Mouse (Mus musculus) megakaryocyte, embryonic 14.5 days (primary cell): ENCODE measurements at regions not wholly inside any gene's neighbourhood (a gene's known extent, or its start where the extent isn't known, plus 50 kb on each side); places are given as distances from the start of the nearest gene placed in this dataset.

Experiments
- FLI1 ChIP-seq: IDR thresholded peaks from 2 replicates; pipeline ENCODE4 v1.6.1; 2012; ENCODE audit warnings: low read length, inconsistent platforms, mixed read lengths
- GATA1 ChIP-seq: IDR thresholded peaks from 3 replicates; pipeline ENCODE4 v1.6.1; 2012; ENCODE audit warnings: mixed read lengths, low read length, inconsistent platforms, borderline replicate concordance

GRCm38 (mm10) chr14:67486676-67487075, 1477.7 kb upstream of the Gulo start:
- TF ChIP-seq GATA1 (no peak), FLI1 (no peak)
